Mouse (Mus musculus): ENCODE results near the gene Suclg2. TPM values are rescaled to one million over a fixed set of nuclear protein-coding genes. Genes with fewer than 3 reads are reported as not detected.

The Suclg2 gene
- polyA plus RNA-seq (2015; fragmentation: Nextera tagmentation; extraction: Ambion mirVana) = 67.6 and 72.4 TPM in 2 replicates

DNA sequence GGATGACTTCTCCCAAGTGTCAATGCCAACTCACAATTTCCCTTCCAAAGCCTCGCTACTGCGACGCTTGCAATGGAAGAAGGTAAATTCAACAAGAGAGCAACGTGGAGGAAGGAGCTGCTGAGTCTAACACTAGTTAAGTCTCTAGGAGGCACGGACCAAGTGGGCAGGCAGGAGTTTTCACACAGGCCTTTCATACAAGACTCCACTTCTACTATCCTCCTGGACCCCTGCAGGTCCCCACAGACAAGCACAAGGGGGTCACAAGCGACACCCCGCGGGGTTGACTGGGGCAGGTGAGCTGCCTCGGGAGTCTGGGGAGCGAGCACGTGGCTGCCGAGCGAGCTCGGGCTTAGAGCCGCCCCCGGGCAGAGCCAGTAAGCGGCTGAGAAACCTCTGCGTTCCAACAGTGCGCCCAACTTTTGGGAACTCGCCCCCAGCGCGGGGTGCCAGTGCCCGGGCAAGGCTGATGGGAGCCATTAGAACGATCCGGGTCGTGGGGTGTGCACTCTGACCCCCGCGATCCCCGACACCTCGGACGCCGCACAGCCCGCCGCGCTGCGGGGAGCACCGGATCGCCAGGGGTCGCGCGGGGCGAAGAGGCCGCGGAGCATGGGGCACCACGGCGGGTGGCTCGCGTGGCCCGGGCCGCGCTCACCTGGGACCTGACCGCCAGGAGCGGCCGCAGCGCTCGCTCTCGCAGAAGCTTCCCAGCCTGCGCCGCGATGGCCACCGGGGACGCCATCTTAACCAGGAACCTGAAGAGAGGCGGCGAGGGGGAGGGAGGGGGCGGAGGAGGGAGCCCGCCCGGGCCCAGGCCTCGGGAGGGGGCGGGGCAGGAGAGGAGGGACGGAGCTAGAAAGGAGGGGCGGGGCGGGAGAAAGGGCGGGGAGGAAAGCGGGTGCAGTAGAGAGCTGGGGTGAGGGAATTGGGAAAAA is at the start of gene Suclg2:
TSS of gene Suclg2 (minus strand) at position 770 of the 938 bp plus-strand sequence.
- Histone ChIP-seq H3K9ac (ENCODE audit: low read length) (peak within 1 kb of the TSS; percentile 91), H3K36me3 (ENCODE audit: control insufficient read depth, insufficient read depth, low read length) (no peaks in the 10 kb centered on the region), H3K4me2 (replicated peaks; ENCODE audit: low read depth) (peak within 1 kb of the TSS; percentile 84), H3K27ac (replicated peaks) (peak within 1 kb of the TSS; percentile 87), H3K27me3 (ENCODE audit: control insufficient read depth, insufficient read depth, low read length) (no peaks in the 10 kb centered on the region), H3K4me1 (replicated peaks; ENCODE audit: control insufficient read depth, insufficient read depth) (peaks cover 2% of the 10 kb centered on the region; the same call in 1 of the 2 replicates), H3K9me3 (ENCODE audit: control insufficient read depth, low read length) (no peaks in the 10 kb centered on the region), H3K4me3 (ENCODE audit: low read depth, low read length) (peak within 1 kb of the TSS; percentile 86)
- DNase-seq (ENCODE audit: low spot score) = peak; percentile 95
- WGBS = 1% methylated on average over 57 of the region's 74 CpGs
- ATAC-seq (ENCODE audit: low FRiP score, low TSS enrichment) = peak; percentile 94
- TF ChIP-seq EP300 (optimal IDR thresholded peaks at IDR 0.05) (no peak), CTCF (IDR thresholded peaks at IDR 0.05; ENCODE audit: low read depth) (peak; percentile 50)

- no peak for DNase-seq (ENCODE audit: low spot score)
- Histone ChIP-seq H3K9ac (ENCODE audit: low read length) (no peak overlapping the region), H3K4me2 (replicated peaks; ENCODE audit: low read depth) (no peak overlapping the region), H3K4me1 (replicated peaks; ENCODE audit: control insufficient read depth, insufficient read depth) (no peaks in the 10 kb centered on the region), H3K27ac (replicated peaks) (no peak overlapping the region), H3K9me3 (ENCODE audit: control insufficient read depth, low read length) (no peaks in the 10 kb centered on the region), H3K4me3 (ENCODE audit: low read depth, low read length) (no peak overlapping the region), H3K27me3 (ENCODE audit: control insufficient read depth, insufficient read depth, low read length) (no peaks in the 10 kb centered on the region), H3K36me3 (ENCODE audit: control insufficient read depth, insufficient read depth, low read length) (no peaks in the 10 kb centered on the region)
- TF ChIP-seq CTCF (IDR thresholded peaks at IDR 0.05; ENCODE audit: low read depth) = no peak
- no peak for ATAC-seq (ENCODE audit: low FRiP score, low TSS enrichment)
- 68% methylated on average over 4 of the region's 4 CpGs for WGBS
Measured at GRCm38 (mm10) chr6:95766566-95766965, 48.0 kb upstream of the Suclg2 start.

DNA sequence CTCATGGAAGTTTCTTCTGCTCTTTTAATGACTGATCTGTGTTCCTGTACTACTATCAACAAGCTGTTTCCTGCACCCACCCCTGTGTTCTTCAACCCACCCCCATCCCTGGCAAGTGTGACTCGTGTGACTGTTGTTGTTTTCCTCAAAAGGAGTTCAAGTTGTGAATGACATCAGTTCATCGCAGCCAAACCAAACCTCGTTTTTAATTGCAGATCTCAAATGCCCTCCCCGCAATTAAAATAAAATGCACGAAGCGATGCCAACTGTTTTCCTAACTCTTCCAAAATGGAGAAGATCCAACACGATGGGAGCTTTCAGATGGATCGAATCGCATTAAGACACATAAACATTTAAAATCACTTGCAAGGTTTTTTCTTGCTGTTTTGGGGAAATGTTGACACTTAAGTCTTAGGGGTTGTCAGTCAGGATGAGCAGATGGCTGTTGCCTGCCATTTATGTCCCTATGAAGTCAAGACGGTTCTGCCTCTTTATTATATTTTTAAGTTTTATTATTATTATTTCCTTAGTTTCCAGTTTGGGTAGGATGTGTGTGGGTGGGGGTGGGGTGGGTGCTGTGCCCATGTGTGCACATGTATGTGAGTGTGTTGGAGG is 41.1 kb upstream of the Suclg2 start:
- WGBS = 73% methylated on average over 10 of the region's 10 CpGs
- Histone ChIP-seq H3K36me3 (ENCODE audit: control insufficient read depth, insufficient read depth, low read length) (no peaks in the 10 kb centered on the region), H3K4me3 (ENCODE audit: low read depth, low read length) (no peak overlapping the region), H3K4me2 (replicated peaks; ENCODE audit: low read depth) (no peak overlapping the region), H3K27me3 (ENCODE audit: control insufficient read depth, insufficient read depth, low read length) (no peaks in the 10 kb centered on the region), H3K9me3 (ENCODE audit: control insufficient read depth, low read length) (no peaks in the 10 kb centered on the region), H3K27ac (replicated peaks) (no peak overlapping the region), H3K4me1 (replicated peaks; ENCODE audit: control insufficient read depth, insufficient read depth) (no peaks in the 10 kb centered on the region), H3K9ac (ENCODE audit: low read length) (no peak overlapping the region)
- TF ChIP-seq EP300 (optimal IDR thresholded peaks at IDR 0.05) (no peak), CTCF (IDR thresholded peaks at IDR 0.05; ENCODE audit: low read depth) (no peak)
- ATAC-seq (ENCODE audit: low FRiP score, low TSS enrichment) (no peak), DNase-seq (ENCODE audit: low spot score) (no peak)

DNA sequence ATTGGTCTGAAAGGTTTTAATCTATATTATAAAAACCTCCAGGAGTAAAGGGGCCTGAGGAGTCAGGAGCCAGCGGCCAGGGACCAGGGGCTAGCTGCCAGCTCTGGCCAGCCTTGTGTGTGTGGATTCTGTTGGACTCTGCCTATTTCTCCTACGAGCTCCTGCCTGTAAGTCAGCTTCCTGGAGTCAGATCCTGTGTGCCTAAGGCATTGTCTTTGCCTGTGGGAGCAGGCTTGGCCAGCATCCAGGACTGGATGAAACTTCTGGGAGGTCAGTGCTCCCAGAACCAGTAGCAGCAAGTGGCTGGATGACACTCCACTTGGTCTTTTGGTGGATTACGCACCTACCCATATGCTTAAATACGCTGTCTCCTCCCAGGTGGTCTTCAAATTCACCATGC is 23.8 kb upstream of the Suclg2 start:
- no peak overlapping the region for H3K4me3 ChIP-seq (ENCODE audit: low read depth, low read length)
- DNase-seq (ENCODE audit: low spot score) (no peak), ATAC-seq (ENCODE audit: low FRiP score, low TSS enrichment) (no peak)
- H3K4me1 ChIP-seq (replicated peaks; ENCODE audit: control insufficient read depth, insufficient read depth) = no peaks in the 10 kb centered on the region
- 80% methylated on average over 4 of the region's 4 CpGs for WGBS
- H3K9ac ChIP-seq (ENCODE audit: low read length) = no peak overlapping the region
- TF ChIP-seq EP300 (optimal IDR thresholded peaks at IDR 0.05) (no peak), CTCF (IDR thresholded peaks at IDR 0.05; ENCODE audit: low read depth) (no peak)
- no peak overlapping the region for H3K27ac ChIP-seq (replicated peaks)
- H3K4me2 ChIP-seq (replicated peaks; ENCODE audit: low read depth) = no peak overlapping the region
- no peaks in the 10 kb centered on the region for H3K36me3 ChIP-seq (ENCODE audit: control insufficient read depth, insufficient read depth, low read length)
- no peaks in the 10 kb centered on the region for H3K27me3 ChIP-seq (ENCODE audit: control insufficient read depth, insufficient read depth, low read length)
- H3K9me3 ChIP-seq (ENCODE audit: control insufficient read depth, low read length) = no peaks in the 10 kb centered on the region

- Histone ChIP-seq H3K4me1 (replicated peaks; ENCODE audit: control insufficient read depth, insufficient read depth) (no peaks in the 10 kb centered on the region), H3K27ac (replicated peaks) (no peak overlapping the region), H3K27me3 (ENCODE audit: control insufficient read depth, insufficient read depth, low read length) (no peaks in the 10 kb centered on the region), H3K4me2 (replicated peaks; ENCODE audit: low read depth) (no peak overlapping the region), H3K9ac (ENCODE audit: low read length) (no peak overlapping the region), H3K36me3 (ENCODE audit: control insufficient read depth, insufficient read depth, low read length) (no peaks in the 10 kb centered on the region), H3K9me3 (ENCODE audit: control insufficient read depth, low read length) (no peaks in the 10 kb centered on the region), H3K4me3 (ENCODE audit: low read depth, low read length) (no peak overlapping the region)
- no peak for TF ChIP-seq EP300 (optimal IDR thresholded peaks at IDR 0.05)
- no peak for TF ChIP-seq CTCF (IDR thresholded peaks at IDR 0.05; ENCODE audit: low read depth)
- DNase-seq (ENCODE audit: low spot score) (no peak), ATAC-seq (ENCODE audit: low FRiP score, low TSS enrichment) (no peak)
- 49% methylated on average over 11 of the region's 11 CpGs for WGBS
Measured at GRCm38 (mm10) chr6:95731570-95732367, 13.2 kb upstream of the Suclg2 start.
